Mouse (Mus musculus): ENCODE data around the gene Mymx. TPM values are rescaled to one million over a fixed set of nuclear protein-coding genes. Genes with fewer than 3 reads are reported as not detected.

Mymx gene
- total and polyA plus RNA-seq, 3 experiments = not detected

DNA sequence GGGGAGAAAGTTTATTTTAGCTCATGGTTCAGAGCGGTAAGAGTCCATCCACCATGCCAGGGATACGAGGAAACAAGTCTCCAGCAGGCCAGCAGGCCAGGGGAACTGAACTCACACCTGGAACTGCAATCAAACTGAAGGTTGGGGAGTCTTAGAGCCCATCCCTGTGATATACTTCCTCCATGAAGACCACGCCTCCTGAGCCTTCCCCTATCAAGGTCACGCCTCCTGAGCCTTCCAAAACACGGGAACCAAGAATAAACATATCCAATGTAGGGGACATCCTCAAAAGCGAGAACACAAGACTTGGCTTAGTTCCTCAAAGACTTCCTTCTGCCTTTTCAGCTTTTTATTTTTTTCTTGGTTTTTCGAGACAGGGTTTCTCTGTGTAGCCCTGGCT lies 11.0 kb upstream of the Mymx start (continued):
- no peak for TF ChIP-seq USF1 (IDR thresholded peaks at IDR 0.05; ENCODE audit: low read depth, low read length)

DNA sequence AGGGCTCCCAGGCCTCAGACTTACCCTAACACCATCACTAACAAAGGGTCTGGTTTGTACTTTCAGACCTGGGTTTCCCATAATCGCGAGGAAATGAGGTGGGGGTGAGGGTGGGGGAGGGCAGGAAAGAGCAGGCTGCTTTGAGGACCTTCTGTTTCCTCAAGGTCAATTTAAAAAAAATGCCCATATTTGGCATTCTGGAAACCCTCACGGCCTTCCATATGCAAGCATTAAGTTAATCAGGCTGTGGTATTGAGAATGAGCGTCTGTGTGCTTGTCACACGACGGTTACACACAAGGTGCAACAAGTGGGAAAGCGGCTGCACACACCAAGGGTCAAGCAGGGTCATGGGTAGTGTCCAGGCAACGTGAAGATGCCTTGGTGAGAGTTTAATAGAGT lies 10.1 kb upstream of the Mymx start:
- H3K9me3 ChIP-seq (replicated peaks; ENCODE audit: low read length) = peaks cover 3% of the 10 kb centered on the region
- in situ Hi-C loops (cut with MboI; ENCODE audit: low pct_ligation_motif_present, low pct_unique_long_range_greater_than_20kb, low sequenced_read_pairs) = no loop called here
- H3K27ac ChIP-seq (ENCODE audit: insufficient read depth, low read depth) = no peak overlapping the region
- no peak overlapping the region for H3K9ac ChIP-seq (ENCODE audit: insufficient read depth, low read depth)
- no peak for DNase-seq (ENCODE audit: extremely low read depth)
- TF ChIP-seq MYC (IDR thresholded peaks at IDR 0.05; ENCODE audit: low read depth, low read length) = no peak
- TF ChIP-seq PAX5 (IDR thresholded peaks at IDR 0.05; ENCODE audit: low read length) = no peak
- no peak for TF ChIP-seq CHD1 (IDR thresholded peaks at IDR 0.05; ENCODE audit: low read depth, low read length)
- no peak for TF ChIP-seq CTCF (conservative IDR thresholded peaks at IDR 0.05 in 1 of 2, IDR thresholded peaks at IDR 0.05 in 1 of 2; ENCODE audit: low read depth in 2 of 2, low read length in 2 of 2)
- no peak for TF ChIP-seq E2F4 (IDR thresholded peaks at IDR 0.05; ENCODE audit: insufficient replicate concordance, low read depth, low read length)
- no peak for TF ChIP-seq JUND (conservative IDR thresholded peaks at IDR 0.05; ENCODE audit: low read depth, low read length)
- TF ChIP-seq ELF1 (IDR thresholded peaks at IDR 0.05; ENCODE audit: low read depth, low read length) = no peak
- TF ChIP-seq ETS1 (conservative IDR thresholded peaks at IDR 0.05; ENCODE audit: low read depth, low read length) = no peak
- no peak for TF ChIP-seq ZKSCAN1 (IDR thresholded peaks at IDR 0.05; ENCODE audit: borderline replicate concordance, low read depth, low read length)
- no peak for TF ChIP-seq RAD21 (IDR thresholded peaks at IDR 0.05; ENCODE audit: low read depth, low read length)
- TF ChIP-seq NELFE (IDR thresholded peaks at IDR 0.05; ENCODE audit: low read depth, low read length) = no peak
- no peak for TF ChIP-seq HCFC1 (IDR thresholded peaks at IDR 0.05; ENCODE audit: low read depth, low read length)
- no peak overlapping the region for H3K4me2 ChIP-seq (ENCODE audit: insufficient read depth, low read depth, poor library complexity, severe bottlenecking)
- H3K4me3 ChIP-seq (replicated peaks in 1 of 3; ENCODE audit: low read depth in 2 of 3, low read length in 2 of 3, poor library complexity in 1 of 3) = no peak overlapping the region
- H3K27me3 ChIP-seq (replicated peaks) = peaks cover 1% of the 10 kb centered on the region
- no peaks in the 10 kb centered on the region for H3K79me2 ChIP-seq (replicated peaks; ENCODE audit: control insufficient read depth, extremely low read depth, insufficient read depth, poor library complexity, severe bottlenecking)
- H3K36me3 ChIP-seq (replicated peaks in 1 of 2; ENCODE audit: control insufficient read depth in 1 of 2, insufficient read depth in 1 of 2, low read length in 1 of 2) = no peaks in the 10 kb centered on the region
- dilution Hi-C loops (cut with MboI; ENCODE audit: extremely low pct_ligation_motif_present, extremely low pct_unique_long_range_greater_than_20kb, low sequenced_read_pairs) = no loop called here
- peaks cover 0 to 7% of the 10 kb centered on the region in 2 experiments; a peak in 2 of 4 replicates for H3K4me1 ChIP-seq (ENCODE audit: control insufficient read depth in 1 of 2, insufficient read depth in 2 of 2)

DNA sequence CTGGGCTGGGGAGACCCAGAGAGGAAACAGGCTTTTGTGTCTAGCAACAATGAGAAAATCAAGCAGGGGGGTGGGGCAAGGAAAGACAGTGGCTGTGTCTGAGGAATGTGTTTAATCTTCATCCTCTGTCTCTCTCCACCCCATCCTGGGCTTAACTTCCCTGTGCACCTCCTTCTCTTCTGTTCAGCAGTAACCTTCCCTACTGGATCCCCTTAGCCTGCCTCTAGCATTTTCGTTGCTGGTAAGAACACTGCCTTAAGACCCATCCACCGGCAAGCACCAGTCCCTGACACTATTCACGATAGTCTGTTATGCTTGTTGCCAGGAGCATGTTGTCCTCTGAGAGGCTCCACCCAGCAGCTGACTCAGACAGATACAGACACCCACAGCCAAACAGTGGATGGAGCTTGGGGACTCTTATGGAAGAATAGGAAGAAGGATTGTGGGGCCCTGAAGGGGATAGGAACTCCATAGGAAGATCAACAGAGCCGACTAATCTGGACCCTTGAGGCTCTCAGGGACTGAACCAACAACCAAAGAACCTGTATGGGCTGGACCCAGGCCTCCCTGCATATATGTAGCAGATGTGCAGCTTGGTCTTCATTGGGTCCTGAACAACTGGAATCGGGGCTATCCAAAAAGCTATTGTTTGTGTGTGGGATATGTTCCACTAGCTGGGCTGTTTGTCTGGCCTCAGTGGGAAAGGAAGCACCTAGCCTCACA lies 8.4 kb upstream of the Mymx start:
- no peak overlapping the region for H3K4me2 ChIP-seq (ENCODE audit: insufficient read depth, low read depth, poor library complexity, severe bottlenecking)
- no peak overlapping the region for H3K4me3 ChIP-seq (replicated peaks in 1 of 3; ENCODE audit: low read depth in 2 of 3, low read length in 2 of 3, poor library complexity in 1 of 3)
- no peaks in the 10 kb centered on the region for H3K27me3 ChIP-seq (replicated peaks)
- TF ChIP-seq MAX (IDR thresholded peaks at IDR 0.05; ENCODE audit: low read length) (no peak), UBTF (IDR thresholded peaks at IDR 0.05; ENCODE audit: low read depth, low read length) (no peak), IRF4 (IDR thresholded peaks at IDR 0.05; ENCODE audit: low read depth, low read length) (no peak), E2F4 (IDR thresholded peaks at IDR 0.05; ENCODE audit: insufficient replicate concordance, low read depth, low read length) (no peak), BHLHE40 (IDR thresholded peaks at IDR 0.05; ENCODE audit: low read depth, low read length) (no peak), CTCF (conservative IDR thresholded peaks at IDR 0.05 in 1 of 2, IDR thresholded peaks at IDR 0.05 in 1 of 2; ENCODE audit: low read depth in 2 of 2, low read length in 2 of 2) (no peak), POLR2AphosphoS2 (IDR thresholded peaks at IDR 0.05; ENCODE audit: low read depth, low read length) (no peak), MXI1 (IDR thresholded peaks at IDR 0.05; ENCODE audit: low read depth, low read length) (no peak), NELFE (IDR thresholded peaks at IDR 0.05; ENCODE audit: low read depth, low read length) (no peak), JUND (conservative IDR thresholded peaks at IDR 0.05; ENCODE audit: low read depth, low read length) (no peak), MAZ (IDR thresholded peaks at IDR 0.05; ENCODE audit: low read depth, low read length) (no peak), ZC3H11A (IDR thresholded peaks at IDR 0.05; ENCODE audit: low read depth, low read length) (no peak), GABPA (IDR thresholded peaks at IDR 0.05; ENCODE audit: insufficient replicate concordance, low read depth, low read length) (no peak), USF2 (conservative IDR thresholded peaks at IDR 0.05; ENCODE audit: low read depth, low read length) (no peak), EP300 (IDR thresholded peaks at IDR 0.05; ENCODE audit: low read length) (no peak), RCOR1 (conservative IDR thresholded peaks at IDR 0.05; ENCODE audit: low read depth, low read length) (no peak)
- H3K9ac ChIP-seq (ENCODE audit: insufficient read depth, low read depth) = no peak overlapping the region
- in situ Hi-C loops (cut with MboI; ENCODE audit: low pct_ligation_motif_present, low pct_unique_long_range_greater_than_20kb, low sequenced_read_pairs) (no loop called here), dilution Hi-C loops (cut with MboI; ENCODE audit: extremely low pct_ligation_motif_present, extremely low pct_unique_long_range_greater_than_20kb, low sequenced_read_pairs) (no loop called here)
- DNase-seq (ENCODE audit: extremely low read depth) = no peak
- peaks cover 0 to 5% of the 10 kb centered on the region in 2 experiments; a peak in 2 of 4 replicates for H3K4me1 ChIP-seq (ENCODE audit: control insufficient read depth in 1 of 2, insufficient read depth in 2 of 2)
- no peaks in the 10 kb centered on the region for H3K36me3 ChIP-seq (replicated peaks in 1 of 2; ENCODE audit: control insufficient read depth in 1 of 2, insufficient read depth in 1 of 2, low read length in 1 of 2)
- peaks cover 3% of the 10 kb centered on the region for H3K9me3 ChIP-seq (replicated peaks; ENCODE audit: low read length)
- H3K27ac ChIP-seq (ENCODE audit: insufficient read depth, low read depth) = no peak overlapping the region
- no peaks in the 10 kb centered on the region for H3K79me2 ChIP-seq (replicated peaks; ENCODE audit: control insufficient read depth, extremely low read depth, insufficient read depth, poor library complexity, severe bottlenecking)

Data from CH12.LX (cell line).